Mouse (Mus musculus) stomach, postnatal 0 days (tissue): ENCODE measurements at regions not wholly inside any gene's neighbourhood (a gene's known extent, or its start where the extent isn't known, plus 50 kb on each side); places are given as distances from the start of the nearest gene placed in this dataset.

Experiments
- CTCF ChIP-seq: IDR thresholded peaks from 2 replicates; pipeline ENCODE4 v1.5.1; 2016; ENCODE audit warnings: antibody characterized with exemption, low read depth, mild to moderate bottlenecking, moderate library complexity
- EP300 ChIP-seq: optimal IDR thresholded peaks from 2 replicates; pipeline ENCODE3; 2016; ENCODE audit warnings: antibody characterized with exemption

GRCm38 (mm10) chr12:107171676-107172075 lies 316.8 kb upstream of the 3110018I06Rik start:
- TF ChIP-seq CTCF (no peak), EP300 (no peak)
